25 mouse cellular contexts compared by ENCODE assay signal in genomic region chr2:173039041-173039440, GRCm38 (mm10). TPM values are rescaled to one million over a fixed set of nuclear protein-coding genes. Genes with fewer than 3 reads are reported as not detected.
DNase-seq lines count a peak whose midpoint lies in the region; ATAC-seq lines count a peak whose summit lies in the region.
"Had no signal": no experiment of that assay in that cellular context is flagged by ENCODE, and none has a peak within 500 bp of the region (broad histone marks: within the 10 kb centered on the region; RNA-seq: fewer than 3 reads in every experiment).

No protein-coding gene starts in this region.

- H3K9ac ChIP-seq in heart, embryonic 13.5 days = no peak overlapping the region
- peak overlapping the region; percentile 65 for H3K9ac ChIP-seq in liver, embryonic 15.5 days
- no peak overlapping the region for H3K9ac ChIP-seq in intestine, embryonic 16.5 days (ENCODE audit: low read depth, low read length)
- H3K9ac ChIP-seq: embryonic facial prominence, embryonic 15.5 days; forebrain, embryonic 15.5 days; hindbrain, embryonic 14.5 days; limb, embryonic 13.5 days; neural tube, embryonic 15.5 days had no signal

- intact Hi-C loops in heart, postnatal 14 days (cut with DNase I) = no loop called here
- intact Hi-C loops in gastrocnemius, postnatal 14 days (cut with DNase I; ENCODE audit: low total_unique reads) = no loop called here

- no peak overlapping the region; the same call in 1 of the 2 replicates for H3K4me3 ChIP-seq in heart, embryonic 13.5 days
- H3K4me3 ChIP-seq in liver, embryonic 15.5 days (replicated peaks) = peak overlapping the region; percentile 23; the same call in 1 of the 2 replicates
- H3K4me3 ChIP-seq in intestine, embryonic 16.5 days (ENCODE audit: low read length) = no peak overlapping the region
- H3K4me3 ChIP-seq: embryonic facial prominence, embryonic 15.5 days; forebrain, embryonic 15.5 days; gastrocnemius, adult 2 months; heart, adult 2 months; limb, embryonic 13.5 days; neural tube, embryonic 15.5 days had no signal

- peak overlapping the region; percentile 44 for H3K4me2 ChIP-seq in heart, embryonic 13.5 days
- peak overlapping the region; percentile 93 for H3K4me2 ChIP-seq in liver, embryonic 15.5 days
- no peak overlapping the region for H3K4me2 ChIP-seq in intestine, embryonic 16.5 days (ENCODE audit: low read depth, low read length)
- H3K4me2 ChIP-seq: embryonic facial prominence, embryonic 15.5 days; forebrain, embryonic 15.5 days; hindbrain, embryonic 14.5 days; limb, embryonic 13.5 days; neural tube, embryonic 15.5 days had no signal

- no peaks in the 10 kb centered on the region for H3K9me3 ChIP-seq in heart, embryonic 13.5 days
- H3K9me3 ChIP-seq in liver, embryonic 15.5 days (replicated peaks) = no peaks in the 10 kb centered on the region
- no peaks in the 10 kb centered on the region for H3K9me3 ChIP-seq in intestine, embryonic 16.5 days (ENCODE audit: control insufficient read depth, low read length)
- H3K9me3 ChIP-seq: embryonic facial prominence, embryonic 15.5 days; forebrain, embryonic 15.5 days; G1E; limb, embryonic 13.5 days; neural tube, embryonic 15.5 days had no signal

- H3K27ac ChIP-seq in heart, embryonic 13.5 days (replicated peaks) = peak overlapping the region; percentile 40; the same call in 1 of the 2 replicates
- peak overlapping the region; percentile 99 for H3K27ac ChIP-seq in liver, embryonic 15.5 days (replicated peaks)
- no peak overlapping the region for H3K27ac ChIP-seq in intestine, embryonic 16.5 days (ENCODE audit: low read length)
- H3K27ac ChIP-seq: embryonic facial prominence, embryonic 15.5 days; forebrain, embryonic 15.5 days; gastrocnemius, adult 2 months; heart, adult 2 months; hindbrain, embryonic 14.5 days; limb, embryonic 13.5 days; macrophage; neural tube, embryonic 15.5 days had no signal

- DNase-seq in heart, postnatal 14 days = no peak
- peak; percentile 59 for DNase-seq in induced T-regulatory cell, adult 2 months (ENCODE audit: low read depth)
- no peak for DNase-seq in right cerebral cortex, postnatal 10 days (ENCODE audit: low spot score in 2 of 2)
- no peak for DNase-seq in gastrocnemius, postnatal 14 days
- DNase-seq: cerebellum, adult 2 months; cerebellum, postnatal 14 days; gastrocnemius, adult 2 months; heart, adult 2 months; kidney, adult 2 months; kidney, postnatal 36 days; lung, adult 2 months; lung, postnatal 10 days; midbrain, embryonic 14.5 days; spleen, adult 18-20 months had no signal

- H3K36me3 ChIP-seq in heart, embryonic 13.5 days = peaks cover 19% of the 10 kb centered on the region
- H3K36me3 ChIP-seq in liver, embryonic 15.5 days (replicated peaks) = peaks cover 41% of the 10 kb centered on the region
- no peaks in the 10 kb centered on the region; the same call in 1 of the 2 replicates for H3K36me3 ChIP-seq in intestine, embryonic 16.5 days (ENCODE audit: control insufficient read depth, insufficient read depth, low read length)

- WGBS in heart, embryonic 13.5 days = 82% methylated on average over 4 of the region's 4 CpGs
- 62% methylated on average over 4 of the region's 4 CpGs for WGBS in liver, embryonic 15.5 days (ENCODE audit: insufficient replicate concordance)
- WGBS in intestine, embryonic 16.5 days = 91% methylated on average over 4 of the region's 4 CpGs

- no peaks in the 10 kb centered on the region for H3K27me3 ChIP-seq in heart, embryonic 13.5 days (replicated peaks)
- H3K27me3 ChIP-seq in liver, embryonic 15.5 days = no peaks in the 10 kb centered on the region
- H3K27me3 ChIP-seq in intestine, embryonic 16.5 days (replicated peaks; ENCODE audit: control insufficient read depth, insufficient read depth, low read length) = no peaks in the 10 kb centered on the region
- H3K27me3 ChIP-seq: embryonic facial prominence, embryonic 15.5 days; forebrain, embryonic 15.5 days; limb, embryonic 13.5 days; neural tube, embryonic 15.5 days had no signal

- no peak for ATAC-seq in heart, embryonic 13.5 days (ENCODE audit: extremely low read depth, insufficient number of reproducible peaks, low FRiP score, low TSS enrichment)
- peak; percentile 54 for ATAC-seq in CD4-positive, CD25-positive, alpha-beta regulatory T cell, adult 4 months
- no peak for ATAC-seq in liver, embryonic 15.5 days (ENCODE audit: insufficient read depth)
- no peak for ATAC-seq in intestine, embryonic 16.5 days
- ATAC-seq: forebrain, embryonic 15.5 days had no signal

- peaks cover 48% of the 10 kb centered on the region for H3K4me1 ChIP-seq in heart, embryonic 13.5 days
- peaks cover 100% of the 10 kb centered on the region for H3K4me1 ChIP-seq in liver, embryonic 15.5 days (replicated peaks)
- peaks cover 4% of the 10 kb centered on the region; the same call in 1 of the 2 replicates for H3K4me1 ChIP-seq in intestine, embryonic 16.5 days (ENCODE audit: control insufficient read depth, insufficient read depth, low read length)
- H3K4me1 ChIP-seq: forebrain, embryonic 15.5 days; limb, embryonic 13.5 days; neural tube, embryonic 15.5 days had no signal

RNA-seq across cellular contexts. Expression of gene Rbm38, which starts 18.7 kb away (rescaled TPM):
- polyA plus RNA-seq in heart, embryonic 13.5 days (2015; fragmentation: Nextera tagmentation; extraction: Ambion mirVana) = 116 and 121 TPM in 2 replicates
- 100 to 1,000 TPM; 198 to 232 TPM for total RNA-seq in heart, postnatal 14 days (2021)
- polyA plus RNA-seq in CD4-positive, CD25-positive, alpha-beta regulatory T cell, adult 4 months (2017; shearing (Covaris generic)) = 100 to 1,000 TPM; 154 to 194 TPM
- polyA plus RNA-seq in liver, embryonic 15.5 days (2015; fragmentation: Nextera tagmentation; extraction: Ambion mirVana) = 315 and 352 TPM in 2 replicates
- polyA plus RNA-seq in intestine, embryonic 16.5 days (2015; fragmentation: Nextera tagmentation; extraction: Ambion mirVana) = 62.6 and 64.6 TPM in 2 replicates
- total RNA-seq in gastrocnemius, postnatal 14 days (2021) = 100 to 1,000 TPM; 132 to 175 TPM

RNA-seq across cellular contexts. Expression of gene Rae1, which starts 39.1 kb away (rescaled TPM):
- 94.7 and 106 TPM in 2 replicates for polyA plus RNA-seq in heart, embryonic 13.5 days (2015; fragmentation: Nextera tagmentation; extraction: Ambion mirVana)
- total RNA-seq in heart, postnatal 14 days (2021) = 10 to 100 TPM; 29.6 to 32.7 TPM
- polyA plus RNA-seq in CD4-positive, CD25-positive, alpha-beta regulatory T cell, adult 4 months (2017; shearing (Covaris generic)) = 10 to 100 TPM; 44.2 to 44.5 TPM
- polyA plus RNA-seq in liver, embryonic 15.5 days (2015; fragmentation: Nextera tagmentation; extraction: Ambion mirVana) = 64.0 and 64.7 TPM in 2 replicates
- 110 and 117 TPM in 2 replicates for polyA plus RNA-seq in intestine, embryonic 16.5 days (2015; fragmentation: Nextera tagmentation; extraction: Ambion mirVana)
- total RNA-seq in gastrocnemius, postnatal 14 days (2021) = 10 to 100 TPM; 20.0 to 23.6 TPM
